Mouse (Mus musculus) right cerebral cortex, postnatal 10 days (tissue): ENCODE results near the gene Sulf2.

Experiments used
- DNase-seq, 2 experiments: peaks; one replicate each; pipeline ENCODE4 v3.0.0; 2021; ENCODE audit warnings: low spot score in 2 of 2

Gene Sulf2

GRCm38 (mm10) chr2:166086457-166087233 lies 68.8 kb downstream of the Sulf2 start:
- no peak for DNase-seq

- DNase-seq: no peak
These were observed 69.7 kb downstream of the Sulf2 start for GRCm38 (mm10) chr2:166085780-166086179.

GRCm38 (mm10) chr2:166084964-166085363 lies 70.5 kb downstream of the Sulf2 start:
- peak in 1 of 2 experiments; percentile 78 for DNase-seq

GRCm38 (mm10) chr2:166084111-166084510 lies 71.4 kb downstream of the Sulf2 start:
- no peak for DNase-seq

GRCm38 (mm10) chr2:166083542-166084031 lies 71.9 kb downstream of the Sulf2 start:
- no peak for DNase-seq

- no peak for DNase-seq
These were observed 72.8 kb downstream of the Sulf2 start for GRCm38 (mm10) chr2:166082661-166083060.

GRCm38 (mm10) chr2:166082193-166082592 lies 73.3 kb downstream of the Sulf2 start:
- DNase-seq: peak; percentile 66 to 77

GRCm38 (mm10) chr2:166080967-166081750 lies 74.3 kb downstream of the Sulf2 start:
- DNase-seq: no peak

- no peak for DNase-seq
These were observed 75.2 kb downstream of the Sulf2 start for GRCm38 (mm10) chr2:166079961-166080885.

GRCm38 (mm10) chr2:166079231-166079630 lies 76.2 kb downstream of the Sulf2 start:
- DNase-seq: no peak

GRCm38 (mm10) chr2:166077371-166077770 lies 78.1 kb downstream of the Sulf2 start:
- DNase-seq: no peak

- no peak for DNase-seq
These were observed 81.1 kb downstream of the Sulf2 start for GRCm38 (mm10) chr2:166074322-166074721.

- DNase-seq: no peak
These were observed 82.4 kb downstream of the Sulf2 start for GRCm38 (mm10) chr2:166073082-166073481.

- no peak for DNase-seq
These were observed 83.6 kb downstream of the Sulf2 start for GRCm38 (mm10) chr2:166071889-166072288.

GRCm38 (mm10) chr2:166071481-166071880 lies 84.0 kb downstream of the Sulf2 start:
- DNase-seq: no peak

- DNase-seq: no peak
These were observed 85.7 kb downstream of the Sulf2 start for GRCm38 (mm10) chr2:166069738-166070137.

GRCm38 (mm10) chr2:166069164-166069563 lies 86.3 kb downstream of the Sulf2 start:
- DNase-seq: no peak

GRCm38 (mm10) chr2:166068261-166068660 lies 87.2 kb downstream of the Sulf2 start:
- DNase-seq: no peak

GRCm38 (mm10) chr2:166066434-166066833 lies 89.0 kb downstream of the Sulf2 start:
- DNase-seq: no peak

- DNase-seq: no peak
These were observed 93.0 kb downstream of the Sulf2 start for GRCm38 (mm10) chr2:166062431-166062830.

- no peak for DNase-seq
These were observed 93.5 kb downstream of the Sulf2 start for GRCm38 (mm10) chr2:166062008-166062407.
